Mouse (Mus musculus): Measurements from ENCODE around the gene Ncoa6. TPM values are rescaled to one million over a fixed set of nuclear protein-coding genes. Genes with fewer than 3 reads are reported as not detected.

Ncoa6 gene
- total and polyA plus RNA-seq, 2 experiments from 2014 or later, result 25.7 to 43.4 TPM

GRCm38 (mm10) chr2:155388573-155388972, 85.1 kb downstream of the Ncoa6 start:
- Histone ChIP-seq H3K9me3 (ENCODE audit: low read length) (no peaks in the 10 kb centered on the region), H3K27ac (no peak overlapping the region), H3K36me3 (ENCODE audit: insufficient read depth, low read length) (peaks cover 28% of the 10 kb centered on the region), H3K9ac (replicated peaks; ENCODE audit: low read length) (no peak overlapping the region), H3K4me3 (ENCODE audit: low read length) (no peak overlapping the region), H3K4me1 (ENCODE audit: insufficient read depth, low read length) (0 out of 2 replicates have a peak, but pooled peaks cover 1% of the 10 kb centered on the region), H3K4me2 (ENCODE audit: low read depth, low read length) (no peak overlapping the region), H3K27me3 (ENCODE audit: insufficient read depth, low read length) (no peaks in the 10 kb centered on the region)
- ATAC-seq (no peak), DNase-seq (ENCODE audit: low spot score) (no peak)
- TF ChIP-seq CTCF (IDR thresholded peaks at IDR 0.05; ENCODE audit: low read depth), result no peak
- 90% methylated on average over 2 of the region's 2 CpGs for WGBS

- Histone ChIP-seq H3K9me3 (ENCODE audit: low read length) (no peaks in the 10 kb centered on the region), H3K36me3 (ENCODE audit: insufficient read depth, low read length) (peaks cover 28% of the 10 kb centered on the region), H3K9ac (replicated peaks; ENCODE audit: low read length) (no peak overlapping the region), H3K4me3 (ENCODE audit: low read length) (no peak overlapping the region), H3K27ac (0 out of 2 replicates have a peak overlapping the region, but pooled peaks have one; percentile 32), H3K27me3 (ENCODE audit: insufficient read depth, low read length) (no peaks in the 10 kb centered on the region), H3K4me2 (ENCODE audit: low read depth, low read length) (no peak overlapping the region), H3K4me1 (ENCODE audit: insufficient read depth, low read length) (peaks cover 14% of the 10 kb centered on the region)
- TF ChIP-seq CTCF (IDR thresholded peaks at IDR 0.05; ENCODE audit: low read depth), result no peak
- DNase-seq (ENCODE audit: low spot score) (no peak), ATAC-seq (no peak)
- WGBS, result 62% methylated on average over 4 of the region's 4 CpGs
These were observed 86.6 kb downstream of the Ncoa6 start for GRCm38 (mm10) chr2:155387052-155387451.

GRCm38 (mm10) chr2:155386534-155386899, 87.2 kb downstream of the Ncoa6 start:
- Histone ChIP-seq H3K4me3 (ENCODE audit: low read length) (no peak overlapping the region), H3K4me2 (ENCODE audit: low read depth, low read length) (0 out of 2 replicates have a peak overlapping the region, but pooled peaks have one; percentile 16), H3K36me3 (ENCODE audit: insufficient read depth, low read length) (peaks cover 28% of the 10 kb centered on the region), H3K27ac (peak overlapping the region; percentile 32; the same call in 1 of the 2 replicates), H3K4me1 (ENCODE audit: insufficient read depth, low read length) (peaks cover 14% of the 10 kb centered on the region), H3K9ac (replicated peaks; ENCODE audit: low read length) (peak overlapping the region; percentile 38), H3K9me3 (ENCODE audit: low read length) (no peaks in the 10 kb centered on the region), H3K27me3 (ENCODE audit: insufficient read depth, low read length) (no peaks in the 10 kb centered on the region)
- ATAC-seq, result no peak
- no peak for TF ChIP-seq CTCF (IDR thresholded peaks at IDR 0.05; ENCODE audit: low read depth)
- WGBS, result 22% methylated on average over 27 of the region's 27 CpGs
- peak; percentile 17 for DNase-seq (ENCODE audit: low spot score)

- TF ChIP-seq CTCF (IDR thresholded peaks at IDR 0.05; ENCODE audit: low read depth), result no peak
These were observed 87.8 kb downstream of the Ncoa6 start for GRCm38 (mm10) chr2:155385731-155386533.

GRCm38 (mm10) chr2:155385090-155385489, 88.6 kb downstream of the Ncoa6 start:
- Histone ChIP-seq H3K9me3 (ENCODE audit: low read length) (no peaks in the 10 kb centered on the region), H3K4me2 (ENCODE audit: low read depth, low read length) (peak overlapping the region; percentile 17; the same call in 1 of the 2 replicates), H3K36me3 (ENCODE audit: insufficient read depth, low read length) (peaks cover 28% of the 10 kb centered on the region), H3K27me3 (ENCODE audit: insufficient read depth, low read length) (no peaks in the 10 kb centered on the region), H3K4me3 (ENCODE audit: low read length) (no peak overlapping the region), H3K27ac (no peak overlapping the region), H3K9ac (replicated peaks; ENCODE audit: low read length) (no peak overlapping the region), H3K4me1 (ENCODE audit: insufficient read depth, low read length) (peaks cover 19% of the 10 kb centered on the region)
- peak; percentile 30; the same call in 1 of the 2 replicates for ATAC-seq
- peak; percentile 89 for DNase-seq (ENCODE audit: low spot score)
- TF ChIP-seq CTCF (IDR thresholded peaks at IDR 0.05; ENCODE audit: low read depth), result peak; percentile 86
- 22% methylated on average over 7 of the region's 7 CpGs for WGBS

More at GRCm38 (mm10) chr2:155385731-155386533, 87.8 kb downstream of the Ncoa6 start:
- peak; percentile 5 for DNase-seq (ENCODE audit: low spot score)
- Histone ChIP-seq H3K36me3 (ENCODE audit: insufficient read depth, low read length) (peaks cover 28% of the 10 kb centered on the region), H3K27me3 (ENCODE audit: insufficient read depth, low read length) (no peaks in the 10 kb centered on the region), H3K9me3 (ENCODE audit: low read length) (no peaks in the 10 kb centered on the region), H3K4me1 (ENCODE audit: insufficient read depth, low read length) (peaks cover 14% of the 10 kb centered on the region), H3K4me2 (ENCODE audit: low read depth, low read length) (peak overlapping the region; percentile 17; the same call in 1 of the 2 replicates), H3K4me3 (ENCODE audit: low read length) (no peak overlapping the region), H3K27ac (peak overlapping the region; percentile 32; the same call in 1 of the 2 replicates), H3K9ac (replicated peaks; ENCODE audit: low read length) (peak overlapping the region; percentile 38)
- ATAC-seq, result no peak
- WGBS, result 41% methylated on average over 18 of the region's 18 CpGs

GRCm38 (mm10) chr2:155382791-155383438, 90.8 kb downstream of the Ncoa6 start:
- ATAC-seq, result no peak
- Histone ChIP-seq H3K4me1 (ENCODE audit: insufficient read depth, low read length) (peaks cover 19% of the 10 kb centered on the region), H3K4me3 (ENCODE audit: low read length) (peak overlapping the region; percentile 87)

More at GRCm38 (mm10) chr2:155382791-155383438, 90.8 kb downstream of the Ncoa6 start:
- H3K27ac ChIP-seq, result peak overlapping the region; percentile 100
- peak overlapping the region; percentile 97 for H3K9ac ChIP-seq (replicated peaks; ENCODE audit: low read length)
- no peaks in the 10 kb centered on the region for H3K27me3 ChIP-seq (ENCODE audit: insufficient read depth, low read length)
- H3K4me2 ChIP-seq (ENCODE audit: low read depth, low read length), result peak overlapping the region; percentile 93
- H3K36me3 ChIP-seq (ENCODE audit: insufficient read depth, low read length), result peaks cover 15% of the 10 kb centered on the region
- TF ChIP-seq CTCF (IDR thresholded peaks at IDR 0.05; ENCODE audit: low read depth), result no peak; the same call in 1 of the 2 replicates
- H3K9me3 ChIP-seq (ENCODE audit: low read length), result no peaks in the 10 kb centered on the region
- peak; percentile 29 for DNase-seq (ENCODE audit: low spot score)
- 67% methylated on average over 2 of the region's 2 CpGs for WGBS

Measured in hindbrain, postnatal 0 days (tissue).